Mouse (Mus musculus) liver, postnatal 0 days (tissue): Measurements from ENCODE around the gene Slc41a3.

Source experiments
- CTCF ChIP-seq: sonication (generic); IDR thresholded peaks from 2 replicates; pipeline ENCODE4 v1.5.1; 2016; ENCODE audit warnings: antibody characterized with exemption, low read depth
- EP300 ChIP-seq: IDR thresholded peaks from 2 replicates; pipeline ENCODE4 v1.6.1; 2016; ENCODE audit warnings: antibody characterized with exemption, low read depth, mild to moderate bottlenecking

DNA sequence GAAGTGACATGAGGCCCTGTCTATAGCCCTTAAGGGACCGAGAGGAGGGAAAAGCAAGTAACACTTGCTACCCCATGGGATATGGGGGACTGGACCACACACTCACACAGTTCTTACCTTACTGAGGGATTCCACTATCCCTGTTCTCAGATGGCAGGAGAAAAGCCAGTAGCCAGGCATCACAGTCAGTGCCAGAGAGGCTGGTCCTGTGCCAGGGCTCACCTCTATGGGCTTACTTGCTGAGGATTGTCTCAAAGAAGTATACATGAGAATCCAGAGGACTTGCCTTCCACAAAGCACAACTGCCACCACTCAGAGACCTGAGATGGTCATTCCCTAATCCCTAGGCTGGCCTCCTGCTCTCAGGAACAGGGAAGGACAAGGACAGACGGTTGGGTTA lies 87.9 kb downstream of the Slc41a3 start:
- no peak for TF ChIP-seq CTCF
- TF ChIP-seq EP300: no peak
